Mouse (Mus musculus): ENCODE results near the gene Rab3gap2. TPM values are rescaled to one million over a fixed set of nuclear protein-coding genes. Genes with fewer than 3 reads are reported as not detected.

Rab3gap2 gene
- 9.4 TPM for polyA plus RNA-seq (2014; fragmentation: Illumina TruSeq; extraction: RNeasy Lipid Tissue Mini Kit (QIAGEN cat#74804); ENCODE audit: insufficient read depth, low read depth, low replicate concordance)

DNA sequence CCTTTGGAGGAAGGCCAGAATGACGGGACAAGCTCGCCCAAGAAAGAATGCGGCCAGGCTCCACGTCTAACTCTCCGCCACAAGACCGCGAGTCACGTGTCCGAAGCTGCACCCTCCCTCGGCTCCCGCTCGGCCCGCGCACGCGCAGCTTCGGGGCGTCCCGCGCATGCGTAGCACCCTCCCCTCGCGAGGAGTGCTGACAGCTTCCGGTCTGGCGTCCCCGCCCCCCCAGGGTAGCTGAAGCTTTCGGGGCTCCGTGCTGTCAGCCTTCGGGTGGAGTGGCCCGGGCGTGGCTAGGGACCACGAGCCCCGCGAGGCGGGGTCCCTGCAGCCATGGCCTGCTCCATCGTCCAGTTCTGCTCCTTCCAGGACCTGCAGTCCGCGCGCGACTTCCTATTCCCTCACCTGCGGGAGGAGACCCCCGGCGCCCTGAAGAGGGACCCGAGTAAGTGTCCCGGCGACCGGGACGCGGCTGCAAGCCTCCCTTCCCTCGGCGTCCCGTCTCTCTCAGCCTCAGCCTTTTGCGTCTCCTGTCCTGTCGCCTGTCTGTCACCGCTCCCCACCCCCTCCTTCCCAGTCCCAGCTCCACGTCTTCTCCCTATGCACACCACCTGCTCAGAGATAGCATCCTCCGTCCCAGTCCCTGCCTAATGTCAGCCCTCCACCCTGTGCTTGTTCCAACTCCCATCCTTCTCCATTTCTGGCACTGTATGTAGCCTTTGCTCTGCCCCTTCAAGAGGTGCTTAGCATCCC, at the start of gene Rab3gap2:
Gene Rab3gap2, plus strand, starts transcription at position 209 of the 753 bp plus-strand sequence.

DNA sequence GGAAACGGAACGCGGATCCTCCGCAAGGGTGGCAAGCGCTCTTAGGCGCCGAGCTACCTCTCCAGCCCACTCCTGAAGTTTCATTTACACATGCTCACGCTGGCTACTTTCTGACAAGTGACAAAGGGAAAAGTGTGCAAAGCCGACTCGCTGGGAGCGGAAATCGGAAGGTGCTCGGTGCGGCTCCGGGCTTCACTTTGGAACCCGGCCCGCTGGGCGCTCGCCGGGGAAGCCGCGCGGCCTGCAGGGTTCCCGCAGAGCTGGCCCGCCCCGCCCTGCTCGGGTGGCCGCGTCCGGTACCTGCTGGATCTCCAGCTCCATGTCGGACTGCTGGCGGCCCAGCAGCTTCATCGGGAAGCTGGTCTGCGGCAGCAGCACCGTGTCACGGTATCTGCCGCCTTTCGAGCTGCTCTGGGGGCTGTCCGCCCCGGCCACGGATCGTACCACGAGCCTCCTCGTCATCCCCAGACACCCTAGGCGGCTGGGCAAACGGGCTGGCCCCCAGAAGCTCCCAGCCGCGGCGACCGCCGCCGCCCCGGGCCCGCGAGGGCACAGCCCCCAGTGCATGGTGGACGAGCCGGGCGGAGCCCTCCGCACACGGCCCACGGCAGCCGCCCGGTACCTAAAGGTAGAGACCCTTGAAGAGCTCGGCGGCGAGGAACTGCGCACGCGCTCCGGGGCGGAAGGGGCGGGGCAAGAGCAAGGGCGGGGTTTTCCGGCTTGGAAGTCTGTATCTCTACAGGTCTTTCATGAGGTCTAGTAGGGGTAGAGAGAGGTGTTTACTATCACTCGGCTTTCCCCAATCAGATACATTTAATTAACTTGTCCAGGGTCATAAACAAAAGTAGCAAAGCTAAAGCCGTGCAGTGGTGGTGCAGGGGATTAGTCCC, 125.0 kb downstream of the Rab3gap2 start, which contains the start of gene Iars2:
Gene Iars2, minus strand, starts transcription at position 676 of the 890 bp plus-strand sequence.

DNA sequence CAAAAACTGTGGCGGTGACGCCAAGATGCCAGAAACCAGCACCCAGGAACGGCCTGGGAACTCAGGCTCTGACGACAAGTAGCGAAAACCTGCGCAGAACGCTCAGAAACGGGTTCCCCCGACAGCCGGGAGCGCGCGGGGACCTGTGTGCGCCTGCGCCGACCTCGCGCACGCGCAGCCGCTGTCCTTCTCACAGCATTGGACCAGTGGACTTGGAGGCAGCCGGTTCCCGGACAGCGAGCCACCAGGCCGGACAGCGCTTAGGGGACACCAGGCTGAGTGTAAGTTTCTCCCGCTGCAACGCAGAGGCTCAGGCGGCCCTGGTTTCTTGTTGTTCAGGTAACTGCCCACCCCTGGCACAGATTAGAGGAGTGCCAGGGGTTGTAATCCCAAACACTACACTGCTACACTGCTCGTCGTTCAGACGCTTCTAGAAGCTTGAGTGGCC, 128.1 kb downstream of the Rab3gap2 start, which contains the start of gene Bpnt1:
Gene Bpnt1, plus strand, starts transcription at position 167 of the 448 bp plus-strand sequence.

Other genes with a start within 250 kb of the Rab3gap2 start
- gene Mark1, start 204.5 kb upstream of the Rab3gap2 start, polyA plus RNA-seq (2014; fragmentation: Illumina TruSeq; extraction: RNeasy Lipid Tissue Mini Kit (QIAGEN cat#74804); ENCODE audit: insufficient read depth, low read depth, low replicate concordance) = 1.8 TPM
- gene Iars2, start 125.3 kb downstream of the Rab3gap2 start, polyA plus RNA-seq (2014; fragmentation: Illumina TruSeq; extraction: RNeasy Lipid Tissue Mini Kit (QIAGEN cat#74804); ENCODE audit: insufficient read depth, low read depth, low replicate concordance) = 14.3 TPM
- 25.1 TPM for gene Bpnt1, start 128.0 kb downstream of the Rab3gap2 start, polyA plus RNA-seq (2014; fragmentation: Illumina TruSeq; extraction: RNeasy Lipid Tissue Mini Kit (QIAGEN cat#74804); ENCODE audit: insufficient read depth, low read depth, low replicate concordance)
- 17.9 TPM for gene Eprs, start 158.9 kb downstream of the Rab3gap2 start, polyA plus RNA-seq (2014; fragmentation: Illumina TruSeq; extraction: RNeasy Lipid Tissue Mini Kit (QIAGEN cat#74804); ENCODE audit: insufficient read depth, low read depth, low replicate concordance)